Mouse (Mus musculus) erythroid progenitor cell, adult 5-6 weeks (primary cell): ENCODE measurements around the gene Gm8298. TPM values are rescaled to one million over a fixed set of nuclear protein-coding genes. Genes with fewer than 3 reads are reported as not detected.
"Not testable (repeated sequence)": the region's sequence is repeated elsewhere in the genome, so short reads cannot be mapped to it uniquely, and the experiment has no call there.

Experiments used
- ATAC-seq: replicated peaks from 2 replicates; pipeline ENCODE4 v1.8.0; 2016; ENCODE audit warnings: moderate number of reproducible peaks, mild to moderate bottlenecking, moderate TSS enrichment, inconsistent platforms; ENCODE audit not compliant: poor library complexity, low FRiP score, severe bottlenecking
- total RNA-seq, 2 experiments: library from RNA; stranded (forward) in 1 of 2; stranded (reverse) in 1 of 2; fragments of 150-400 nt in 1 of 2; fragments of 186-747, 209-891 nt in 1 of 2; gene quantifications; 2 replicates each; pipeline versions ENCODE4 v1.2.3 to v1.2.4; 2015 to 2017; ENCODE audit warnings: low replicate concordance in 2 of 2

Gm8298 gene
- total RNA-seq (2015; ENCODE audit: low replicate concordance) (not detected in 2 replicates), total RNA-seq (2017; ENCODE audit: low replicate concordance) (not detected in 2 replicates)

DNA sequence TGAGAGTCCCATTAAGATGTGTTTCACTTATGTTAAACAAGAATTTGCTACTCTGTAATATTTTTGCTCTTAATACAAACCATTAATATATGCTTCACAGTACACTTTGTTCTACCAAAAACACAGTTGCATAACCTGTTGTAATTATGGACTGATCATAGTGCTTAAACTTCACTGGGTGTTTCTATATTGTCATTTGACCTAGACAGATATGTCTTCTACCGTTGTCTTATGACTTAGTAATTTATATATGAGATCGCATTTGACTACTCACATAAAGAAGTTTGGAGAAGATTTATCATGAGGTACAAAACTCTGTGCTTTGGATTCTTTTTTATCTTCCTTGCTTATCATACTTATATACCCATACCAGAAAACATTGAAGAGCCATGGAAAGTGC, at the start of gene Gm8298:
Gene Gm8298 (plus strand): TSS at position 301 of the 400 bp plus-strand sequence.
- ATAC-seq: no peak

- ATAC-seq: no peak
Measured at GRCm38 (mm10) chr3:59813169-59813568, 47.7 kb upstream of the Gm8298 start.

GRCm38 (mm10) chr3:59870765-59871164, 9.9 kb downstream of the Gm8298 start:
- no peak for ATAC-seq

GRCm38 (mm10) chr3:59877601-59878000, 16.8 kb downstream of the Gm8298 start:
- not testable (repeated sequence) for ATAC-seq

DNA sequence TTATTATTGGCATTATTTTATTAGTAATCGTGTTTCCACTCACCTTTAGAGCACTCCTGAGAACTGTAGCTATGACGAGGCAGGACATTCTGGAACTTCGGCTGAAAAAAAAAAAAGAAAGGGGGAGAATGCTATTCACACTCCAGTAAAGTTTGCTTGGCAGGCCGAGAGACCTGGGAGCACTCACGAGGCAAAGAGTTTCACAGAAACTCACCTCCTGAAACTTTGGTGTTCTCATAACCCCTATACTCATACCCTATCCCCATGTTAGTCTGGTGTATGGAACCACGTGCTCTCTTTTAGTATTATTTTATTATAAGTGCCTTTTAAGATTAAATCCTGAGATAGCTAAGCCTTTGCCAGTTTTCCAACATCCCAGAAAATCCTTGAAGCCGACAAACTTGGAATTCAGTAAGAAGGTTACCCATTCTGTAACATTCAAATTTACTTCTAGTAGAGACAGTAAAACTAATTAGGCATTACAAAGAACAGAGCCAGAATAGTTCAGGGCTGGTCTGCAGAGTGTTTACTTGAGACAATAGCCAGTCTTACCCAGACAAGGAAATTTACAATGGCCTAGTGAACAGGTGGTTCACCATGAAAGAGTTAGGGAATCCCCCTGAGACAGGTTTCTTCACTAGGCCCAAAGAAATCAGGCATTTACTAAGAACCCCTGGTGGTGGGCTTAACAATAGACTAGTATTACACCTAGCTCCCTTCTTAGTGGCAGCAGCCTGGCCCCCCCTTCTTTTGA, 19.1 kb downstream of the Gm8298 start:
- not testable (repeated sequence) for ATAC-seq

- no peak for ATAC-seq
Measured at GRCm38 (mm10) chr3:59893276-59893675, 32.4 kb downstream of the Gm8298 start.

GRCm38 (mm10) chr3:59924914-59925313, 64.1 kb downstream of the Gm8298 start, which contains the start of gene C130079G13Rik:
C130079G13Rik (plus strand) TSS chr3:59925214.
- ATAC-seq: no peak

Other genes starting within 250 kb of the Gm8298 start
- gene Gm5538, start 131.3 kb upstream of the Gm8298 start, total RNA-seq (2015; ENCODE audit: low replicate concordance): not detected in 2 replicates
- not detected in 2 replicates for gene Gm5538, start 131.3 kb upstream of the Gm8298 start, total RNA-seq (2017; ENCODE audit: low replicate concordance)
- not detected in 2 replicates for gene C130079G13Rik, start 64.2 kb downstream of the Gm8298 start, total RNA-seq (2015; ENCODE audit: low replicate concordance)
- not detected in 2 replicates for gene C130079G13Rik, start 64.2 kb downstream of the Gm8298 start, total RNA-seq (2017; ENCODE audit: low replicate concordance)
- gene Aadacl2, start 145.7 kb downstream of the Gm8298 start, total RNA-seq (2015; ENCODE audit: low replicate concordance): not detected in 2 replicates
- gene Aadacl2, start 145.7 kb downstream of the Gm8298 start, total RNA-seq (2017; ENCODE audit: low replicate concordance): not detected in 2 replicates
- gene Aadac, start 164.7 kb downstream of the Gm8298 start, total RNA-seq (2015; ENCODE audit: low replicate concordance): not detected in 2 replicates
- gene Aadac, start 164.7 kb downstream of the Gm8298 start, total RNA-seq (2017; ENCODE audit: low replicate concordance): not detected in 2 replicates
- gene Sucnr1, start 220.8 kb downstream of the Gm8298 start, total RNA-seq (2015; ENCODE audit: low replicate concordance): not detected in 2 replicates
- not detected in 2 replicates for gene Sucnr1, start 220.8 kb downstream of the Gm8298 start, total RNA-seq (2017; ENCODE audit: low replicate concordance)